Mouse (Mus musculus) c-Kit-positive CD71-positive TER-119-negative erythroid progenitor cells, embryonic 14.5 days (primary cell): ENCODE measurements around the gene Cldn19.

Source experiments
- DNase-seq: peaks from one replicate; pipeline ENCODE4 v3.0.0-alpha.2; 2013; ENCODE audit warnings: low read depth

Gene Cldn19

DNA sequence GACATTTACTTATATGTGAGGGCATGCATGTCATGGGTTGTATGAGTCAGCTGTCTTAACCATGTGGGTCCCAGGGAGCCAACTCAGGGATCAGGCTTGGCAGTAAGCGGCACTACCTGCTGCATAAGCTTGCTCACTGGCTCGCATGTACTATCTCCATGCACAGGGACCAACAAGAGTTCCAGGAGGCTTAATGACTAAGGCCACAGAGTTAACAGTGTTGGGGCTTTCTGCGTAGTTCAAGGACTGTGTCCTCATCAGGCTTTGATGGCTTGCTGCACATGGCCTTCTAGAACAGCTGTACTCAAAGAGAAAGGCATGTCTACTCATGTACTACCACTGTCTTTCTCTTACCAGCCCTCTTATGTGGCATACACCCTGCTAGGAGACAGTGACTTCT, 45.5 kb downstream of the Cldn19 start:
- no peak for DNase-seq

DNA sequence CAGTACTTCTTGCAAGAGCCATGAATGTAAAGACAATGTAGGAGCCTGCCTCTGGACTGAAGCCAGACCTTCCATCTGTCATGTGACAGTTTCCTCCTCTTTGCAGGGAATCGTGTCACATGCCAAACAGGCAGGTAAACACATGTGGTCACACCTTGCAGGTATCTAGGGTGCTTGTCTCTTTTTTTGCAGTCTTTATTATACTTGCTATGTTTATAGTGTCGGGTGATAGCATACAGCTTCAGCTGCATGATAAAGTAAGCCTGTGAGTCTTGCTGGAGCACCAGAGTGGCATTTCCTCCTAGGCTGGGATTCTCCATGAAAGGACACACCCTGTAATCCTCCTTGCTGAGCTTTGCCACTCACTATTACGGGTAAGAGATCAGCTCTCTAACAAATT, 46.6 kb downstream of the Cldn19 start:
- DNase-seq: no peak

DNA sequence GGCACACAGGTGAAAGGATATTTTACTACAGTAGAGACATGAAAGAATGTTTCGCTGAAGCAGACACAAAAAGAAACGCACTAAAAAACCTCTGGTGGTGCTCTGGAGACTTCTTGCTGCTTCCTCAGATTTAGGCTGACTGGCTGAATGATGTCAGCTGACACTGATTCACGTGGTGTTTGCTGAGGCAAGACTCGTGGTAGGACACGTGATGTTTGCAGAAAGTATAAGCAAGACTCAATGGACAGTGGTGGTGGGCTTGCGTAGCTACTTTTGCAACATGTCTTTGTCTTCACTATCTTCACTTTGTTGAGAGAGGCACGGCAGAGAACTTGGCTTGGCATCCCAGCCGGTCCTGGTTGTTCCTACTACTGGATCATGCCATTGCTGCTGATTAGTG, 48.1 kb downstream of the Cldn19 start:
- no peak for DNase-seq

DNA sequence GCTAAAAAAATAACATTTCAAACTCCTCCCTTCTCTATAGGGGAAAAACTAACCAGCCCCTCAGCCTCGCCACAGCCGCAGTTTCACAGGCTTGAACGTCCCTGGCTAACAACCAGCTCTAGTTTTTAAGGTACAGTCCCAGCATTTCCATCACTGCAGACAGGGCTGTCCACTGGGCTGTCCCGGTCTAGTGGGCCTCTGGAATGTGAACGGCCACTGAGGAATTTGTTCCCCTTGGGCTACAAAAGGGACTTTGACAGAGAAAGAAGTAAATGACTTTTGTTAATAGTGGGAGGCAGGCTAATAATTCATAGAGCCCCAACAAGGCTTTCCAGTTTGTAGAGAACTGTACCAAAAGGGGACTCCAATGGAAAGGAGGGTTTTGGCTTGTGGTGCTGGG, 50.2 kb downstream of the Cldn19 start:
- DNase-seq: no peak
